Mouse (Mus musculus) large intestine, adult 2 months (tissue): ENCODE results near the gene C8g. TPM values are rescaled to one million over a fixed set of nuclear protein-coding genes. Genes with fewer than 3 reads are reported as not detected.

Source experiments
- polyA plus RNA-seq: library from polyadenylated mRNA; depleted of rRNA; stranded (reverse); fragments of >200 nt; gene quantifications from 2 replicates; pipeline ENCODE4 v1.2.3, GENCODE M21; 2012; rRNA removed

C8g gene
- polyA plus RNA-seq, 1 experiment: 2.1 TPM

Other genes starting within 250 kb of the C8g start
- 30.4 and 35.0 TPM in 2 replicates for gene Tmem203, start 246.3 kb downstream of the C8g start, polyA plus RNA-seq
- 212 and 278 TPM in 2 replicates for gene Tprn, start 239.1 kb downstream of the C8g start, polyA plus RNA-seq
- gene Ssna1, start 229.3 kb downstream of the C8g start, polyA plus RNA-seq: 47.8 and 56.0 TPM in 2 replicates
- 64.2 and 103 TPM in 2 replicates for gene Anapc2, start 229.2 kb downstream of the C8g start, polyA plus RNA-seq
- not detected in 2 replicates for gene Tmem210, start 213.6 kb downstream of the C8g start, polyA plus RNA-seq
- 92.7 and 108 TPM in 2 replicates for gene Lrrc26, start 211.8 kb downstream of the C8g start, polyA plus RNA-seq
- 0.48 and 0.63 TPM in 2 replicates for gene Grin1, start 182.5 kb downstream of the C8g start, polyA plus RNA-seq
- 27.5 and 31.2 TPM in 2 replicates for gene Man1b1, start 169.4 kb downstream of the C8g start, polyA plus RNA-seq
- 24.2 and 28.6 TPM in 2 replicates for gene Dpp7, start 145.4 kb downstream of the C8g start, polyA plus RNA-seq
- 61.6 and 68.8 TPM in 2 replicates for gene Uap1l1, start 136.0 kb downstream of the C8g start, polyA plus RNA-seq
- 26.0 and 26.7 TPM in 2 replicates for gene Sapcd2, start 129.4 kb downstream of the C8g start, polyA plus RNA-seq
- gene Entpd2, start 105.8 kb downstream of the C8g start, polyA plus RNA-seq: 36.7 and 40.4 TPM in 2 replicates
- 91.9 and 126 TPM in 2 replicates for gene Npdc1, start 102.4 kb downstream of the C8g start, polyA plus RNA-seq
- gene Fut7, start 78.5 kb downstream of the C8g start, polyA plus RNA-seq: 0.52 and 0.88 TPM in 2 replicates
- gene Abca2, start 73.0 kb downstream of the C8g start, polyA plus RNA-seq: 7.5 and 12.4 TPM in 2 replicates
- 1.3 and 1.4 TPM in 2 replicates for gene Clic3, start 44.9 kb downstream of the C8g start, polyA plus RNA-seq
- 45.6 and 48.9 TPM in 2 replicates for gene Paxx, start 40.6 kb downstream of the C8g start, polyA plus RNA-seq
- gene Ptgds, start 31.7 kb downstream of the C8g start, polyA plus RNA-seq: 0.53 and 1.0 TPM in 2 replicates
- gene Lcn12, start 7.8 kb downstream of the C8g start, polyA plus RNA-seq: not detected in 2 replicates
- 26.7 and 31.7 TPM in 2 replicates for gene Fbxw5, start 969 bp downstream of the C8g start, polyA plus RNA-seq
- gene Traf2, start 45.2 kb upstream of the C8g start, polyA plus RNA-seq: 19.6 and 20.8 TPM in 2 replicates
- gene Edf1, start 56.1 kb upstream of the C8g start, polyA plus RNA-seq: 200 and 273 TPM in 2 replicates
- gene Mamdc4, start 73.1 kb upstream of the C8g start, polyA plus RNA-seq: 0.97 and 8.1 TPM in 2 replicates
- gene Phpt1, start 73.5 kb upstream of the C8g start, polyA plus RNA-seq: 37.3 and 44.6 TPM in 2 replicates
- 0.43 and 0.69 TPM in 2 replicates for gene Ajm1, start 80.0 kb upstream of the C8g start, polyA plus RNA-seq
- 35.8 and 52.6 TPM in 2 replicates for gene Rabl6, start 106.8 kb upstream of the C8g start, polyA plus RNA-seq
- not detected in 2 replicates for gene Ccdc183, start 116.0 kb upstream of the C8g start, polyA plus RNA-seq
- gene Tmem141, start 120.3 kb upstream of the C8g start, polyA plus RNA-seq: 17.2 and 19.4 TPM in 2 replicates
- gene Fcna, start 126.3 kb upstream of the C8g start, polyA plus RNA-seq: 1.9 TPM in 2 replicates
- 1.4 TPM in 1 of 2 replicates, not detected in the other for gene Lcn8, start 151.4 kb upstream of the C8g start, polyA plus RNA-seq
- 0.74 TPM in 1 of 2 replicates, not detected in the other for gene Lcn5, start 156.2 kb upstream of the C8g start, polyA plus RNA-seq
- gene Lcn6, start 175.1 kb upstream of the C8g start, polyA plus RNA-seq: not detected in 2 replicates
- 0.37 TPM in 1 of 2 replicates, not detected in the other for gene Lcn10, start 181.0 kb upstream of the C8g start, polyA plus RNA-seq
- gene Obp2a, start 198.3 kb upstream of the C8g start, polyA plus RNA-seq: not detected in 2 replicates
- gene Bmyc, start 205.0 kb upstream of the C8g start, polyA plus RNA-seq: 15.6 and 16.1 TPM in 2 replicates
- not detected in 2 replicates for gene Obp2b, start 235.3 kb upstream of the C8g start, polyA plus RNA-seq